Mouse (Mus musculus) right cerebral cortex, postnatal 36 days (tissue): ENCODE measurements around the gene Vsig2.

Experiments used
- DNase-seq, 2 experiments: peaks; one replicate each; pipeline ENCODE4 v3.0.0; 2022; ENCODE audit warnings: low spot score in 2 of 2, mixed read lengths in 1 of 2

Vsig2 gene

GRCm38 (mm10) chr9:37539170-37540025 lies at the start of gene Vsig2:
TSS of gene Vsig2 (plus strand) at chr9:37539255.
- DNase-seq, result no peak

- DNase-seq, result peak; percentile 12 to 13
These were observed 49.5 kb upstream of the Vsig2 start for GRCm38 (mm10) chr9:37489446-37490120.

- no peak for DNase-seq
These were observed 43.3 kb upstream of the Vsig2 start for GRCm38 (mm10) chr9:37495761-37496160.

- DNase-seq, result no peak
These were observed 42.7 kb upstream of the Vsig2 start for GRCm38 (mm10) chr9:37496325-37496724.

- no peak for DNase-seq
These were observed 38.9 kb upstream of the Vsig2 start for GRCm38 (mm10) chr9:37500201-37500600.

GRCm38 (mm10) chr9:37501170-37501569 lies 37.9 kb upstream of the Vsig2 start:
- no peak for DNase-seq

- DNase-seq, result no peak
These were observed 34.7 kb upstream of the Vsig2 start for GRCm38 (mm10) chr9:37504348-37504747.

GRCm38 (mm10) chr9:37506023-37506422 lies 33.0 kb upstream of the Vsig2 start:
- DNase-seq, result no peak

GRCm38 (mm10) chr9:37512097-37512496 lies 27.0 kb upstream of the Vsig2 start:
- DNase-seq, result no peak

- no peak for DNase-seq
These were observed 24.6 kb upstream of the Vsig2 start for GRCm38 (mm10) chr9:37514456-37514855.

GRCm38 (mm10) chr9:37517467-37517866 lies 21.6 kb upstream of the Vsig2 start:
- DNase-seq, result no peak

- no peak for DNase-seq
These were observed 20.1 kb upstream of the Vsig2 start for GRCm38 (mm10) chr9:37518991-37519390.

- DNase-seq, result no peak
These were observed 19.1 kb upstream of the Vsig2 start for GRCm38 (mm10) chr9:37519995-37520394.

GRCm38 (mm10) chr9:37525461-37525860 lies 13.6 kb upstream of the Vsig2 start:
- DNase-seq, result no peak

- no peak for DNase-seq
These were observed 12.3 kb upstream of the Vsig2 start for GRCm38 (mm10) chr9:37526443-37527395.

GRCm38 (mm10) chr9:37527396-37528224 lies 11.4 kb upstream of the Vsig2 start, which contains the start of gene Esam:
TSS of gene Esam (plus strand) at chr9:37528078.
- no peak for DNase-seq

GRCm38 (mm10) chr9:37528225-37528970 lies 10.7 kb upstream of the Vsig2 start:
- no peak for DNase-seq

- DNase-seq, result no peak
These were observed 8.8 kb upstream of the Vsig2 start for GRCm38 (mm10) chr9:37530031-37530887.
